Mouse (Mus musculus) lung, adult 2 months (tissue): ENCODE measurements at regions not wholly inside any gene's neighbourhood (a gene's known extent, or its start where the extent isn't known, plus 50 kb on each side); places are given as distances from the start of the nearest gene placed in this dataset.

Experiments
- CTCF ChIP-seq: fragments of 200-500 bp; IDR thresholded peaks from 2 replicates; pipeline ENCODE4 v1.5.1; 2011; ENCODE audit warnings: mild to moderate bottlenecking, low read length, control low read depth; ENCODE audit not compliant: insufficient read depth
- POLR2A ChIP-seq: fragments of 200-500 bp; IDR thresholded peaks from 2 replicates; pipeline ENCODE4 v1.6.1; 2011; ENCODE audit warnings: low read depth, mild to moderate bottlenecking, control low read depth, low read length, borderline replicate concordance; ENCODE audit errors: extremely low read depth

DNA sequence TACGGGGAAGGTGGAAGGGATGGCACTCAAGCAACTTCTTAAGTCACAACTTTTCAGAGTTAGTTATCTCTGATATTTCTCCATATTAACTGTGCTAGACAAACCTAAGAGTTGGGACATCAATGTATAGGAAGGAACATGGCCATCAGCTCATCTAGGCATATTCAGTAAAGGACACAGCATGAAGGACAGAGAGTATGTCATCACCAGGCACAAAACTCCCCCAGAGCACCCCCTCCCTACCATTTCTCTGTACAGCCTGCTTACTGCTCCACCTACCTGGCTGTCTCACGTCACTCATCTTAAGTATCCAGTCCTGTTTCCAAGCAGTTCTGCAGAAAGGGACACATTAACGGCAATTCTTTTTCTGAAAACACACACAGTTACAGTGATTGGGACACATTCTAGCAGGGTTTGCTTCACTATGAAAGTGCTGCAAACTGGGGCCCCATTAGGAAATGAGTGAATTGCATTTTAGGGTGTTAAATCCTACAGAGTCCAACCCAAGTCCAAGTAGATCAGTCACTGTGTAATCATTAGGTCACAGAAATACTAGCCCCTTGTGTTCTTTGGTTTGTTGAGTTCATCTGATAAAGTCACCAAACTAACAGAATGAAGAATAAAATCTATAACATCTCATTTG, 180.7 kb upstream of the Thbs1 start:
- no peak for TF ChIP-seq CTCF
- TF ChIP-seq POLR2A, result no peak
